Mouse (Mus musculus) thymus, postnatal 14 days (tissue): Measurements from ENCODE around the gene Gm10720.
A peak's percentile ranks its signal among the peaks of the same experiment; 100 is the strongest.
"Not testable (repeated sequence)": the region's sequence is repeated elsewhere in the genome, so short reads cannot be mapped to it uniquely, and the experiment has no call there.

ENCODE experiments used
- DNase-seq: peaks from one replicate; pipeline ENCODE4 v3.0.0; 2021

Gm10720 gene

GRCm38 (mm10) chr9:3015354-3015753 lies at the start of gene Gm10720:
Gene Gm10720, plus strand, starts transcription at chr9:3015654.
- DNase-seq = not testable (repeated sequence)

GRCm38 (mm10) chr9:3000445-3000972 lies 14.9 kb upstream of the Gm10720 start, which contains the start of gene Gm10722:
Gene Gm10722, plus strand, starts transcription at chr9:3000922.
- DNase-seq = not testable (repeated sequence)

GRCm38 (mm10) chr9:3001006-3001405 lies 14.4 kb upstream of the Gm10720 start:
- peak; percentile 35 for DNase-seq

GRCm38 (mm10) chr9:3001948-3002659 lies 13.3 kb upstream of the Gm10720 start:
- DNase-seq = peak; percentile 98

- DNase-seq = not testable (repeated sequence)
Observed at GRCm38 (mm10) chr9:3002794-3003396, 12.6 kb upstream of the Gm10720 start, which contains the start of gene Gm11168. Gene Gm11168, plus strand, starts transcription at chr9:3003346.

- not testable (repeated sequence) for DNase-seq
Observed at GRCm38 (mm10) chr9:3006179-3006578, 9.3 kb upstream of the Gm10720 start.

- DNase-seq = peak; percentile 75
Observed at GRCm38 (mm10) chr9:3006636-3007035, 8.8 kb upstream of the Gm10720 start.

GRCm38 (mm10) chr9:3007272-3007671 lies 8.2 kb upstream of the Gm10720 start:
- not testable (repeated sequence) for DNase-seq

GRCm38 (mm10) chr9:3009331-3009730 lies 6.1 kb upstream of the Gm10720 start:
- not testable (repeated sequence) for DNase-seq

GRCm38 (mm10) chr9:3012054-3012621 lies 3.3 kb upstream of the Gm10720 start:
- not testable (repeated sequence) for DNase-seq

GRCm38 (mm10) chr9:3012733-3013279 lies 2.6 kb upstream of the Gm10720 start, which contains the start of gene Gm10721:
Gene Gm10721, plus strand, starts transcription at chr9:3013140.
- DNase-seq = not testable (repeated sequence)

GRCm38 (mm10) chr9:3015896-3016295 lies 442 bp downstream of the Gm10720 start:
- peak; percentile 8 for DNase-seq

- DNase-seq = not testable (repeated sequence)
Observed at GRCm38 (mm10) chr9:3017108-3017507, 1.7 kb downstream of the Gm10720 start, which contains the start of gene Gm10719. Gene Gm10719, plus strand, starts transcription at chr9:3017408.

- peak; percentile 50 for DNase-seq
Observed at GRCm38 (mm10) chr9:3018944-3019343, 3.5 kb downstream of the Gm10720 start.

- peak; percentile 76 for DNase-seq
Observed at GRCm38 (mm10) chr9:3019835-3020727, 4.6 kb downstream of the Gm10720 start.

- peak; percentile 75 for DNase-seq
Observed at GRCm38 (mm10) chr9:3022316-3023008, 7.0 kb downstream of the Gm10720 start.

- DNase-seq = peak; percentile 28
Observed at GRCm38 (mm10) chr9:3023312-3023984, 8.0 kb downstream of the Gm10720 start, which contains the start of gene Gm10718. Gene Gm10718, plus strand, starts transcription at chr9:3023547.

GRCm38 (mm10) chr9:3023985-3024648 lies 8.7 kb downstream of the Gm10720 start:
- peak; percentile 70 for DNase-seq

- DNase-seq = peak; percentile 63
Observed at GRCm38 (mm10) chr9:3024912-3025467, 9.5 kb downstream of the Gm10720 start, which contains the start of gene Gm10717. Gene Gm10717, plus strand, starts transcription at chr9:3025417.

- peak; percentile 72 for DNase-seq
Observed at GRCm38 (mm10) chr9:3025653-3026052, 10.2 kb downstream of the Gm10720 start.
